Mouse (Mus musculus) brain, embryonic 14.5 days (tissue): ENCODE results near the gene Irx4.

Experiments
- CTCF ChIP-seq: fragments of 200-500 bp; IDR thresholded peaks from 2 replicates; pipeline ENCODE4 v1.5.1; 2012; ENCODE audit warnings: inconsistent platforms, mild to moderate bottlenecking, moderate library complexity, borderline replicate concordance; ENCODE audit not compliant: insufficient read depth, insufficient read length; ENCODE audit errors: extremely low read depth
- POLR2A ChIP-seq: fragments of 200-500 bp; IDR thresholded peaks from 2 replicates; pipeline ENCODE4 v1.6.1; 2012; ENCODE audit warnings: mild to moderate bottlenecking, inconsistent platforms, borderline replicate concordance; ENCODE audit not compliant: poor library complexity, insufficient read depth, insufficient read length, severe bottlenecking; ENCODE audit errors: extremely low read depth

GRCm38 (mm10) chr13:73283534-73283933 lies 23.3 kb downstream of the Irx4 start:
- TF ChIP-seq CTCF (no peak), POLR2A (no peak)
